14 mouse cellular contexts compared by ENCODE assay signal in the genomic region with DNA sequence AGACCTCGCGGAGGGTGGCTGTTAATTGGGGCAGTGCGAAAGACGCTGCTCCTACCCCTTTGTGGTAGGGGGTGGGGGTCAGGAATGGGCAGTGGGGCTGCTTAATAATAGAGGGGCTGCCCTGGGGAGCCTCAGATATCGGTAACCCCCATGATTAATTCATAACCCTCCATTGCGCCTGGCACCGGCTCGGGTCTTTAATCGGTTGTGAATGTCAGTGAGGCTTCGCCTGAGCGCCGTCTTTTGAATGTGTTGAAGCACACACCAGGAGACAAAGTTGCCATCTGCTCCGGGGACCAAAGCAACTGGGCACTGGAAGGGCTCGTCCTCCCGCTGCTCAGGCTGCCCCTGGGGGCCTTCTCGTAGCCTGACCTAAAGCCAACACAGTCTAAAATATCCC.
DNase-seq lines count a peak whose midpoint lies in the region; ATAC-seq and TF ChIP-seq lines count a peak whose summit lies in the region.
"Had no signal": no experiment of that assay in that cellular context is flagged by ENCODE, and none has a peak within 500 bp of the region (broad histone marks: within the 10 kb centered on the region; RNA-seq: fewer than 3 reads in every experiment).

No protein-coding gene starts in this region.

- TF ChIP-seq POLR2A in MEL (IDR thresholded peaks at IDR 0.05; ENCODE audit: control insufficient read depth in 1 of 2, insufficient read depth in 1 of 2, low read depth in 1 of 2, low read length in 2 of 2, poor library complexity in 1 of 2) = no peak
- TF ChIP-seq POLR2A in thymus, adult 2 months (IDR thresholded peaks at IDR 0.05; ENCODE audit: control insufficient read depth, extremely low read depth, insufficient read depth, low read length, poor library complexity) = no peak

- 6% methylated on average over 16 of the region's 16 CpGs for WGBS in forebrain, embryonic 14.5 days
- WGBS in liver, embryonic 15.5 days (ENCODE audit: insufficient replicate concordance) = 51% methylated on average over 16 of the region's 16 CpGs
- 91% methylated on average over 16 of the region's 16 CpGs for WGBS in thymus, adult 2 months

- peak overlapping the region; percentile 65 for H3K27ac ChIP-seq in MEL (ENCODE audit: control insufficient read depth, low read depth, low read length)
- peak overlapping the region; percentile 76 for H3K27ac ChIP-seq in forebrain, embryonic 14.5 days (ENCODE audit: low read depth, low read length)
- peak overlapping the region; percentile 64; the same call in 1 of the 2 replicates for H3K27ac ChIP-seq in liver, embryonic 15.5 days (replicated peaks)
- no peak overlapping the region for H3K27ac ChIP-seq in thymus, adult 2 months (ENCODE audit: control insufficient read depth, insufficient read depth, low read length)
- H3K27ac ChIP-seq: embryonic facial prominence, embryonic 12.5 days had no signal

- TF ChIP-seq CTCF in MEL (IDR thresholded peaks at IDR 0.05 in 2 of 3, conservative IDR thresholded peaks at IDR 0.05 in 1 of 3; ENCODE audit: control insufficient read depth in 1 of 3, insufficient read depth in 1 of 3, low read depth in 2 of 3, low read length in 3 of 3, poor library complexity in 1 of 3, severe bottlenecking in 1 of 3) = no peak
- no peak for TF ChIP-seq CTCF in thymus, adult 2 months (IDR thresholded peaks at IDR 0.05; ENCODE audit: borderline replicate concordance, control insufficient read depth, extremely low read depth, insufficient read depth, low read length, poor library complexity)

- no peaks in the 10 kb centered on the region for H3K9me3 ChIP-seq in MEL (replicated peaks; ENCODE audit: insufficient read depth, low read length)
- no peaks in the 10 kb centered on the region for H3K9me3 ChIP-seq in forebrain, embryonic 14.5 days (replicated peaks; ENCODE audit: control insufficient read depth, low read length)
- H3K9me3 ChIP-seq in liver, embryonic 15.5 days (replicated peaks) = no peaks in the 10 kb centered on the region
- H3K9me3 ChIP-seq: embryonic facial prominence, embryonic 12.5 days; G1E had no signal

- peak; percentile 27 to 52 for DNase-seq in cerebellum, postnatal 25 days
- DNase-seq in cerebellum, adult 11 months = no peak
- no peak for DNase-seq in MEL (ENCODE audit: low read depth, low spot score)
- DNase-seq in forebrain, embryonic 14.5 days (ENCODE audit: low spot score) = peak; percentile 71
- no peak for DNase-seq in thymus, adult 2 months
- DNase-seq in kidney, postnatal 10 days = no peak
- DNase-seq: heart, postnatal 14 days; kidney, adult 2 months; thymus, adult 18-20 months had no signal

- no peaks in the 10 kb centered on the region for H3K27me3 ChIP-seq in MEL (ENCODE audit: control insufficient read depth in 1 of 2, insufficient read depth in 2 of 2, low read length in 2 of 2)
- H3K27me3 ChIP-seq in forebrain, embryonic 14.5 days (replicated peaks; ENCODE audit: control insufficient read depth, insufficient read depth, low read length) = no peaks in the 10 kb centered on the region; the same call in 1 of the 2 replicates
- H3K27me3 ChIP-seq in liver, embryonic 15.5 days = peaks cover 44% of the 10 kb centered on the region
- H3K27me3 ChIP-seq in thymus, adult 2 months (ENCODE audit: control insufficient read depth, insufficient read depth, low read length) = no peaks in the 10 kb centered on the region

- peak overlapping the region; percentile 12; the same call in 1 of the 2 replicates for H3K4me2 ChIP-seq in forebrain, embryonic 14.5 days (ENCODE audit: low read length)
- peak overlapping the region; percentile 87 for H3K4me2 ChIP-seq in liver, embryonic 15.5 days
- H3K4me2 ChIP-seq: embryonic facial prominence, embryonic 12.5 days had no signal

- H3K4me1 ChIP-seq in MEL (ENCODE audit: control insufficient read depth in 1 of 2, insufficient read depth in 2 of 2, low read length in 2 of 2) = peaks cover 23 to 51% of the 10 kb centered on the region in 2 experiments
- H3K4me1 ChIP-seq in forebrain, embryonic 14.5 days (ENCODE audit: control insufficient read depth, insufficient read depth, low read length) = peaks cover 25% of the 10 kb centered on the region
- peaks cover 92% of the 10 kb centered on the region for H3K4me1 ChIP-seq in liver, embryonic 15.5 days (replicated peaks)
- H3K4me1 ChIP-seq in thymus, adult 2 months (replicated peaks; ENCODE audit: control insufficient read depth, insufficient read depth, low read length) = peaks cover 46% of the 10 kb centered on the region

- no peak for TF ChIP-seq RAD21 in MEL (IDR thresholded peaks at IDR 0.05; ENCODE audit: low read depth, low read length)

- peaks cover 15% of the 10 kb centered on the region; the same call in 1 of the 2 replicates for H3K79me2 ChIP-seq in MEL (ENCODE audit: control insufficient read depth, insufficient read depth, low read length, poor library complexity)

- H3K9ac ChIP-seq in MEL (ENCODE audit: control insufficient read depth, low read depth, low read length, poor library complexity, severe bottlenecking) = peak overlapping the region; percentile 56
- H3K9ac ChIP-seq in forebrain, embryonic 14.5 days (ENCODE audit: low read length) = no peak overlapping the region
- peak overlapping the region; percentile 45; the same call in 1 of the 2 replicates for H3K9ac ChIP-seq in liver, embryonic 15.5 days
- H3K9ac ChIP-seq: embryonic facial prominence, embryonic 12.5 days had no signal

- 0 out of 2 replicates have a peak, but pooled peaks have one; percentile 11 for ATAC-seq in forebrain, embryonic 14.5 days
- no peak for ATAC-seq in liver, embryonic 15.5 days (ENCODE audit: insufficient read depth)
- ATAC-seq in megakaryocyte-erythroid progenitor cell, adult 5-6 weeks (replicated peaks; ENCODE audit: low FRiP score, low TSS enrichment, poor library complexity, severe bottlenecking) = no peak
- ATAC-seq: activated CD4-positive, CD25-positive, alpha-beta regulatory T cell, adult 4 months had no signal

- H3K36me3 ChIP-seq in MEL (ENCODE audit: control insufficient read depth in 1 of 2, insufficient read depth in 2 of 2, low read length in 2 of 2) = peaks cover 0 to 37% of the 10 kb centered on the region in 2 experiments; a peak in 2 of 4 replicates
- H3K36me3 ChIP-seq in forebrain, embryonic 14.5 days (ENCODE audit: control insufficient read depth, insufficient read depth, low read length) = no peaks in the 10 kb centered on the region
- H3K36me3 ChIP-seq in liver, embryonic 15.5 days (replicated peaks) = no peaks in the 10 kb centered on the region
- H3K36me3 ChIP-seq in thymus, adult 2 months (ENCODE audit: control insufficient read depth, insufficient read depth, low read length) = no peaks in the 10 kb centered on the region
- H3K36me3 ChIP-seq: embryonic facial prominence, embryonic 12.5 days; G1E had no signal

- H3K4me3 ChIP-seq in MEL (ENCODE audit: control insufficient read depth in 1 of 2, insufficient read depth in 1 of 2, low read depth in 2 of 2, low read length in 2 of 2) = no peak overlapping the region
- no peak overlapping the region for H3K4me3 ChIP-seq in forebrain, embryonic 14.5 days (ENCODE audit: low read depth, low read length)
- H3K4me3 ChIP-seq in liver, embryonic 15.5 days (replicated peaks) = peak overlapping the region; percentile 45; the same call in 1 of the 2 replicates
- no peak overlapping the region for H3K4me3 ChIP-seq in thymus, adult 2 months (ENCODE audit: control insufficient read depth, insufficient read depth, low read length)
- H3K4me3 ChIP-seq: embryonic facial prominence, embryonic 12.5 days had no signal

- TF ChIP-seq EP300 in MEL (IDR thresholded peaks at IDR 0.05; ENCODE audit: low read depth in 1 of 2, low read length in 2 of 2) = no peak

TF ChIP-seq in MEL, 35 proteins besides CTCF, POLR2A, EP300 and RAD21:
- TF ChIP-seq ELF1 (IDR thresholded peaks at IDR 0.05; ENCODE audit: low read depth, low read length) = no peak
- no peak for TF ChIP-seq ZC3H11A (IDR thresholded peaks at IDR 0.05; ENCODE audit: low read depth, low read length)
- no peak for TF ChIP-seq POLR2AphosphoS5 (IDR thresholded peaks at IDR 0.05; ENCODE audit: borderline replicate concordance, low read depth, low read length)
- no peak for TF ChIP-seq TCF12 (IDR thresholded peaks at IDR 0.05; ENCODE audit: low read depth, low read length)
- no peak for TF ChIP-seq ZNF384 (IDR thresholded peaks at IDR 0.05; ENCODE audit: low read depth, low read length)
- no peak for TF ChIP-seq MEF2A (IDR thresholded peaks at IDR 0.05; ENCODE audit: extremely low read depth, insufficient replicate concordance, low read depth, low read length, poor library complexity, severe bottlenecking)
- TF ChIP-seq BHLHE40 (IDR thresholded peaks at IDR 0.05; ENCODE audit: borderline replicate concordance, low read depth, low read length) = no peak

Comparison
In these comparisons a context has a peak if more than half of its experiments do, and no peak if none do; other contexts are left out.
1. DNase-seq: peak in cerebellum, postnatal 25 days (2 of 2) and forebrain, embryonic 14.5 days (single experiment); none in cerebellum, adult 11 months (single experiment), MEL (single experiment), thymus, adult 2 months (single experiment) and kidney, postnatal 10 days (single experiment).